Mouse (Mus musculus) liver, postnatal 0 days (tissue): ENCODE results near the gene Smok3b. TPM values are rescaled to one million over a fixed set of nuclear protein-coding genes. Genes with fewer than 3 reads are reported as not detected.

Source experiments
- ATAC-seq: fragments of 200-750 bp; cut with Nextera tagmentation; 2 replicates; pipeline ENCODE4 v1.8.0; 2017; ENCODE audit warnings: mild to moderate bottlenecking, moderate library complexity
- DNase-seq: peaks from one replicate; pipeline ENCODE4 v3.0.0-alpha.2; 2016
- H3K27ac ChIP-seq: fragments of 300-500 bp; sonication (generic); 2 replicates; pipeline ENCODE4 v1.5.1; 2014; ENCODE audit warnings: antibody characterized with exemption, moderate library complexity, mild to moderate bottlenecking, low read depth
- H3K27me3 ChIP-seq: fragments of 300-500 bp; sonication (generic); 2 replicates; pipeline ENCODE4 v1.6.1; 2014; ENCODE audit warnings: low read length, control low read depth, mixed read lengths; ENCODE audit not compliant: insufficient read depth
- H3K36me3 ChIP-seq: fragments of 300-500 bp; sonication (generic); replicated peaks from 2 replicates; pipeline ENCODE4 v1.6.1; 2014; ENCODE audit warnings: mild to moderate bottlenecking, control low read depth, low read length, moderate library complexity, mixed read lengths; ENCODE audit not compliant: insufficient read depth
- H3K4me1 ChIP-seq: fragments of 300-500 bp; sonication (generic); 2 replicates; pipeline ENCODE4 v1.6.1; 2014; ENCODE audit warnings: antibody characterized with exemption, mild to moderate bottlenecking, control low read depth; ENCODE audit not compliant: insufficient read depth
- H3K4me2 ChIP-seq: fragments of 300-500 bp; sonication (generic); 2 replicates; pipeline ENCODE4 v1.6.1; 2014; ENCODE audit warnings: low read depth, mild to moderate bottlenecking, low read length, moderate library complexity, mixed read lengths
- H3K4me3 ChIP-seq: fragments of 300-500 bp; sonication (generic); 2 replicates; pipeline ENCODE4 v1.5.1; 2014; ENCODE audit warnings: low read depth, low read length
- H3K9ac ChIP-seq: fragments of 300-500 bp; sonication (generic); replicated peaks from 2 replicates; pipeline ENCODE4 v1.6.1; 2014; ENCODE audit warnings: mild to moderate bottlenecking, moderate library complexity
- H3K9me3 ChIP-seq: fragments of 300-500 bp; sonication (generic); 2 replicates; pipeline ENCODE4 v1.6.1; 2016; ENCODE audit warnings: mild to moderate bottlenecking, control low read depth, low read length, mixed read lengths
- CTCF ChIP-seq: sonication (generic); IDR thresholded peaks from 2 replicates; pipeline ENCODE4 v1.5.1; 2016; ENCODE audit warnings: antibody characterized with exemption, low read depth
- EP300 ChIP-seq: IDR thresholded peaks from 2 replicates; pipeline ENCODE4 v1.6.1; 2016; ENCODE audit warnings: antibody characterized with exemption, low read depth, mild to moderate bottlenecking
- WGBS: fragments of 180-500 bp; shearing (Covaris S2); extraction: QIAGEN DNeasy Blood & Tissue Kit; methylation state at CpG from one replicate; pipeline ENCODE4 v1.1.7; 2014; ENCODE audit not compliant: insufficient replicate concordance; 5-methylcytosine and 5-hydroxymethylcytosine counted together
- polyA plus RNA-seq: library from polyadenylated mRNA; unstranded; fragments of >200 nt; fragmentation: Nextera tagmentation; extraction: Ambion mirVana; gene quantifications from 2 replicates; pipeline ENCODE4 v1.2.1, GENCODE M21; 2015

The Smok3b gene
- polyA plus RNA-seq, 1 experiment from 2014 or later: not detected

GRCm38 (mm10) chr5:138081446-138081845, 60.2 kb downstream of the Smok3b start:
- no peak overlapping the region for H3K4me3 ChIP-seq

GRCm38 (mm10) chr5:138083318-138083900, 62.2 kb downstream of the Smok3b start:
- ATAC-seq (no peak), DNase-seq (no peak)
- WGBS: 58% methylated on average over 2 of the region's 2 CpGs
- no peak overlapping the region for H3K27ac ChIP-seq
- no peak overlapping the region for H3K9ac ChIP-seq
- H3K9me3 ChIP-seq: no peaks in the 10 kb centered on the region
- H3K36me3 ChIP-seq: peaks cover 13% of the 10 kb centered on the region; the same call in 1 of the 2 replicates
- no peak overlapping the region for H3K4me3 ChIP-seq
- no peak for TF ChIP-seq CTCF
- no peak for TF ChIP-seq EP300
- H3K27me3 ChIP-seq: no peaks in the 10 kb centered on the region
- H3K4me2 ChIP-seq: no peak overlapping the region
- peaks cover 32% of the 10 kb centered on the region for H3K4me1 ChIP-seq

More at GRCm38 (mm10) chr5:138081446-138081845, 60.2 kb downstream of the Smok3b start:
- H3K4me2 ChIP-seq: no peak overlapping the region
- peaks cover 15% of the 10 kb centered on the region for H3K4me1 ChIP-seq
- H3K9ac ChIP-seq: no peak overlapping the region
- WGBS: 86% methylated on average over 9 of the region's 9 CpGs
- ATAC-seq: no peak
- H3K9me3 ChIP-seq: no peaks in the 10 kb centered on the region
- DNase-seq: no peak
- H3K27me3 ChIP-seq: no peaks in the 10 kb centered on the region
- H3K36me3 ChIP-seq: no peaks in the 10 kb centered on the region
- H3K27ac ChIP-seq: no peak overlapping the region
- no peak for TF ChIP-seq EP300
- TF ChIP-seq CTCF: no peak

GRCm38 (mm10) chr5:138083936-138084335, 62.7 kb downstream of the Smok3b start:
- 83% methylated on average over 2 of the region's 2 CpGs for WGBS
- Histone ChIP-seq H3K9me3 (no peaks in the 10 kb centered on the region), H3K27ac (peak overlapping the region; percentile 44; the same call in 1 of the 2 replicates), H3K9ac (no peak overlapping the region), H3K36me3 (peaks cover 13% of the 10 kb centered on the region; the same call in 1 of the 2 replicates), H3K4me3 (no peak overlapping the region), H3K4me1 (peaks cover 36% of the 10 kb centered on the region), H3K4me2 (no peak overlapping the region), H3K27me3 (no peaks in the 10 kb centered on the region)
- DNase-seq: no peak
- TF ChIP-seq CTCF (no peak), EP300 (no peak)
- no peak for ATAC-seq

DNA sequence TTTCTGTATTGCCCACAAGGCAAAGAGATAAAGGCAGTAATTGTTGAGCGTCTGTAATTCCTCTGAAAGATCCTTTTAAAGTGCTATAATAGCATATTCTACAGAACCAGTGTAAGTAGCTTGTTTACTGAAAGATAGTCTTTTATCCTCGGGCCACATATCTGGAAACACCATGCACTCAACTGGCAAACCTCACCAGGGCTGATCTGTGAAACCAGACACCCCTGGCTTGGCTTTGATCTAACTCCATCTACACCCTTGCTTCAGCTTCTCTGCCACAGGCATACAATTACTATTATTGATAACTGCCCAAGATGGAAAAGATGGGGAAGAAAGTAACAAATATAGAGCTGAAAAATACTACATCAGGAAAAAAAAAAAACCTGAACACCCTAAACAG, 63.3 kb downstream of the Smok3b start:
- peaks cover 36% of the 10 kb centered on the region for H3K4me1 ChIP-seq
- no peaks in the 10 kb centered on the region for H3K27me3 ChIP-seq
- TF ChIP-seq CTCF: no peak
- TF ChIP-seq EP300: peak; percentile 85
- H3K9me3 ChIP-seq: no peaks in the 10 kb centered on the region
- H3K36me3 ChIP-seq: peaks cover 13% of the 10 kb centered on the region; the same call in 1 of the 2 replicates
- 0 out of 2 replicates have a peak overlapping the region, but pooled peaks have one; percentile 35 for H3K9ac ChIP-seq
- peak overlapping the region; percentile 97 for H3K4me3 ChIP-seq
- ATAC-seq (peak; percentile 33), DNase-seq (no peak)
- 26% methylated on average over 2 of the region's 2 CpGs for WGBS
- peak overlapping the region; percentile 76 for H3K4me2 ChIP-seq
- peak overlapping the region; percentile 44; the same call in 1 of the 2 replicates for H3K27ac ChIP-seq

GRCm38 (mm10) chr5:138084996-138085395, 63.8 kb downstream of the Smok3b start, which contains the start of gene Zkscan1:
Gene Zkscan1, plus strand, starts transcription at chr5:138085084.
- Histone ChIP-seq H3K9me3 (no peaks in the 10 kb centered on the region), H3K36me3 (peaks cover 13% of the 10 kb centered on the region; the same call in 1 of the 2 replicates), H3K4me1 (peaks cover 36% of the 10 kb centered on the region), H3K27ac (peak within 1 kb of the TSS; percentile 96), H3K9ac (peak within 1 kb of the TSS; percentile 97), H3K4me3 (peak within 1 kb of the TSS; percentile 97), H3K27me3 (no peaks in the 10 kb centered on the region), H3K4me2 (peak within 1 kb of the TSS; percentile 76)
- TF ChIP-seq CTCF (no peak), EP300 (no peak)
- DNase-seq (peak; percentile 86), ATAC-seq (peak; percentile 85)
- WGBS: under 1% methylated on average over 27 of the region's 27 CpGs

DNA sequence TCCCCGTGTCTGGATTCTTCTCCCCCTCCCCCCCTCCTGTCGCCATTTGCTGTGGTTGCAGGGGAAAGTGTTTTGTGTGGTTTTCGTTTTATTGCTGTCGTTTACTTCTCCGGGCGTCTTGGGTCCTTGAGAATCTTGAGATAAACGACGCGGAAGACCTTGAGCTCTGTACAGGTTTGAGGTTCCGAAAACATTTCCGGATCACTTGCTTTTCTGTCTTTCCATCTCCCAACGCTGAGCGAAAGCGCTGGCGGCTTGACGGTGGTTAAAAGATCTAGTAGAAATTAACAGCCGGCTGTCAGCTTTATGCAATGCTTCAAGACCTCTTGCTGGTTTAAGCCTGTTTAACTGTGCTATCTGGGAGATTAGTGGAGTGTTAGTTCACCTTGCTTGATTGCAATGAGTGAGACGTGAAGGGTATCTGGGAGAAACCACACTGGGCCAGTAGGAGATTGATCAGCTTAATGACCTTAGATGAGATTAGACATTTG, 64.2 kb downstream of the Smok3b start:
- H3K4me1 ChIP-seq: peaks cover 36% of the 10 kb centered on the region
- no peaks in the 10 kb centered on the region for H3K27me3 ChIP-seq
- H3K9ac ChIP-seq: peak overlapping the region; percentile 97

More for the DNA sequence above, 64.2 kb downstream of the Smok3b start:
- peaks cover 13% of the 10 kb centered on the region; the same call in 1 of the 2 replicates for H3K36me3 ChIP-seq
- peak overlapping the region; percentile 76 for H3K4me2 ChIP-seq
- peak overlapping the region; percentile 96 for H3K27ac ChIP-seq
- under 1% methylated on average over 18 of the region's 18 CpGs for WGBS
- ATAC-seq (peak; percentile 10; the same call in 1 of the 2 replicates), DNase-seq (no peak)
- H3K9me3 ChIP-seq: no peaks in the 10 kb centered on the region
- H3K4me3 ChIP-seq: peak overlapping the region; percentile 97
- TF ChIP-seq EP300 (no peak), CTCF (no peak)
